Mouse (Mus musculus): Measurements from ENCODE around the gene Ramp1. TPM values are rescaled to one million over a fixed set of nuclear protein-coding genes. Genes with fewer than 3 reads are reported as not detected.

Ramp1 gene
- polyA plus RNA-seq, 1 experiment from 2014 or later, result 0.10 TPM

GRCm38 (mm10) chr1:91220322-91220672, 40.7 kb downstream of the Ramp1 start:
- 88% methylated on average over 3 of the region's 3 CpGs for WGBS
- H3K4me3 ChIP-seq, result no peak overlapping the region
- no peak for DNase-seq (ENCODE audit: extremely low spot score, low spot score)
- H3K9me3 ChIP-seq, result no peaks in the 10 kb centered on the region
- H3K36me3 ChIP-seq (replicated peaks), result no peaks in the 10 kb centered on the region
- H3K4me1 ChIP-seq, result no peaks in the 10 kb centered on the region
- no peak overlapping the region for H3K27ac ChIP-seq
- no peaks in the 10 kb centered on the region for H3K27me3 ChIP-seq (ENCODE audit: poor library complexity, severe bottlenecking)

- H3K9me3 ChIP-seq, result no peaks in the 10 kb centered on the region
Observed at GRCm38 (mm10) chr1:91226562-91226961, 46.9 kb downstream of the Ramp1 start.

GRCm38 (mm10) chr1:91227381-91228054, 47.9 kb downstream of the Ramp1 start:
- H3K4me1 ChIP-seq, result peaks cover 14% of the 10 kb centered on the region
- no peak for DNase-seq (ENCODE audit: extremely low spot score, low spot score)
- no peak overlapping the region for H3K4me3 ChIP-seq
- H3K9me3 ChIP-seq, result no peaks in the 10 kb centered on the region
- H3K36me3 ChIP-seq (replicated peaks), result no peaks in the 10 kb centered on the region
- WGBS, result 72% methylated on average over 15 of the region's 15 CpGs
- no peak overlapping the region for H3K27ac ChIP-seq
- H3K27me3 ChIP-seq (ENCODE audit: poor library complexity, severe bottlenecking), result no peaks in the 10 kb centered on the region

More at GRCm38 (mm10) chr1:91226562-91226961, 46.9 kb downstream of the Ramp1 start:
- Histone ChIP-seq H3K36me3 (replicated peaks) (no peaks in the 10 kb centered on the region), H3K27me3 (ENCODE audit: poor library complexity, severe bottlenecking) (no peaks in the 10 kb centered on the region), H3K4me1 (peaks cover 14% of the 10 kb centered on the region), H3K27ac (0 out of 2 replicates have a peak overlapping the region, but pooled peaks have one; percentile 15), H3K4me3 (no peak overlapping the region)
- WGBS, result 77% methylated on average over 4 of the region's 4 CpGs
- DNase-seq (ENCODE audit: extremely low spot score, low spot score), result no peak

- H3K27me3 ChIP-seq (ENCODE audit: poor library complexity, severe bottlenecking), result no peaks in the 10 kb centered on the region
- WGBS, result 73% methylated on average over 6 of the region's 6 CpGs
- H3K9me3 ChIP-seq, result no peaks in the 10 kb centered on the region
Observed at GRCm38 (mm10) chr1:91231142-91231541, 51.5 kb downstream of the Ramp1 start.

GRCm38 (mm10) chr1:91231896-91232295, 52.3 kb downstream of the Ramp1 start:
- no peak overlapping the region for H3K27ac ChIP-seq
- peaks cover 14% of the 10 kb centered on the region for H3K4me1 ChIP-seq
- H3K36me3 ChIP-seq (replicated peaks), result no peaks in the 10 kb centered on the region
- 67% methylated on average over 5 of the region's 5 CpGs for WGBS
- no peaks in the 10 kb centered on the region for H3K9me3 ChIP-seq
- H3K27me3 ChIP-seq (ENCODE audit: poor library complexity, severe bottlenecking), result no peaks in the 10 kb centered on the region
- H3K4me3 ChIP-seq, result no peak overlapping the region
- DNase-seq (ENCODE audit: extremely low spot score, low spot score), result no peak

More at GRCm38 (mm10) chr1:91231142-91231541, 51.5 kb downstream of the Ramp1 start:
- Histone ChIP-seq H3K36me3 (replicated peaks) (no peaks in the 10 kb centered on the region), H3K4me3 (no peak overlapping the region), H3K4me1 (peaks cover 14% of the 10 kb centered on the region), H3K27ac (no peak overlapping the region)
- DNase-seq (ENCODE audit: extremely low spot score, low spot score), result no peak

GRCm38 (mm10) chr1:91235395-91235794, 55.8 kb downstream of the Ramp1 start:
- Histone ChIP-seq H3K27me3 (ENCODE audit: poor library complexity, severe bottlenecking) (no peaks in the 10 kb centered on the region), H3K4me3 (no peak overlapping the region), H3K27ac (no peak overlapping the region), H3K36me3 (replicated peaks) (no peaks in the 10 kb centered on the region), H3K4me1 (no peaks in the 10 kb centered on the region), H3K9me3 (no peaks in the 10 kb centered on the region)
- no peak for DNase-seq (ENCODE audit: extremely low spot score, low spot score)
- WGBS, result 87% methylated on average over 5 of the region's 5 CpGs

DNA sequence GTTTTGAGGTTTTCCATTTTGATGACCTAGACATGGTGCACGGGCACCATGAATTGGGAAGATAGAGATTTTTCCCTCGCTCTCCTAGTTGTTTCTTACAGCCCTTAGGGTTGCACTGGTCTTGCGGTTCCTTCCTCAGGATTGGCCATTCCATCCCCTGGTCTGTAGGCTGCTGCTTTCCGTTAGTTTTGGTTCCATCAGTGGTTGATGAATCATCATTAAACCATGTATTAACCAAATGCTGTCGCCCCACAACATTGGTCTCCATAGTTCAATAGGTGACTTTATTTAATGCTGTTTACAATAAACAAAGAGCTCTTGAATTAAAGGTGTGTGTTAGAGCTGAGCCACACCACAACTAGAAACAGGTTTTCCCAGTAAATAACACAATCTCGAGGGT, 58.1 kb downstream of the Ramp1 start:
- no peak overlapping the region for H3K4me3 ChIP-seq
- H3K27ac ChIP-seq, result no peak overlapping the region
- WGBS, result 83% methylated on average over 6 of the region's 6 CpGs
- no peak for DNase-seq (ENCODE audit: extremely low spot score, low spot score)
- H3K9me3 ChIP-seq, result no peaks in the 10 kb centered on the region
- no peaks in the 10 kb centered on the region for H3K27me3 ChIP-seq (ENCODE audit: poor library complexity, severe bottlenecking)
- H3K4me1 ChIP-seq, result no peaks in the 10 kb centered on the region
- no peaks in the 10 kb centered on the region for H3K36me3 ChIP-seq (replicated peaks)

DNA sequence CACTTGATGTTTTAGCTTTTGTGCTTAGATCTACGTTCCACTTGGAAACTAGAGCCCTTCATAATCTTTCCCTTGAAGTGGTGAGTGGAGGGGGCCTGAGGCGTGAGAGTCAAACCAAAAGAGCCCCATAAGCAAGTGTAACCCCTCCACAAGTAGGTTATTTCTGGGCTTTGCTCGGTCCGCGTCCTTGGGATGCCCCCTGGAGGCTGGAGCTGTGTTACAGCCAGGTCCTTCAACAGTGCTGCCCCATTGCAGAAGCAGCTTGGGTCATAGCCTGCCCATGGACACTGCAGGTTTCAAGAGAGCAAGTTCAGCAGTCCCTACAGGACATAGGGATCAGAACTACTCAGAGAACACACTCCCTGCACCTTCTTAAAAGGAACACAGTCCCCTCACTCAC, 59.5 kb downstream of the Ramp1 start:
- Histone ChIP-seq H3K27me3 (ENCODE audit: poor library complexity, severe bottlenecking) (no peaks in the 10 kb centered on the region), H3K4me3 (no peak overlapping the region), H3K27ac (no peak overlapping the region), H3K4me1 (no peaks in the 10 kb centered on the region), H3K36me3 (replicated peaks) (no peaks in the 10 kb centered on the region), H3K9me3 (no peaks in the 10 kb centered on the region)
- DNase-seq (ENCODE audit: extremely low spot score, low spot score), result peak; percentile 31
- 26% methylated on average over 5 of the region's 5 CpGs for WGBS

DNA sequence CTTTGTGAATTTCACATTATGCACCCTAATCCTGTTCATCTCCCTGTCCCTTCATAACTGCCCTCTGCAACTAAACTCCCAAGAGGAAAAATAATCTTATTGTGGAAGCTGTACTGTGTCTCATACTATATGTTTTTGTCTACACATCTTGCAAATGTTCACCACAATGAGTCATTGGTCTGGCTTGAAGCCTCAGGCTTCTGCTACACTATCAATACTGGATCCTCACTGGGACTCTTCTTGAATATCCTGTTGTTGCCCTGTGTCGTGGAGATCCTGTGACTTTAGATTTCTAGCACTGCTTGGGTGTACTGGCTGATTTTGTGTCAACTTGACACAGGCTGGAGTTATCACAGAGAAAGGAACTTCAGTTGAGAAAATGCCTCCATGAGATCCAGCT, 60.2 kb downstream of the Ramp1 start:
- no peaks in the 10 kb centered on the region for H3K9me3 ChIP-seq
- 87% methylated on average over 1 of the region's 1 CpGs for WGBS
- H3K36me3 ChIP-seq (replicated peaks), result no peaks in the 10 kb centered on the region
- no peak overlapping the region for H3K27ac ChIP-seq
- no peak overlapping the region for H3K4me3 ChIP-seq
- H3K27me3 ChIP-seq (ENCODE audit: poor library complexity, severe bottlenecking), result no peaks in the 10 kb centered on the region
- DNase-seq (ENCODE audit: extremely low spot score, low spot score), result no peak
- H3K4me1 ChIP-seq, result no peaks in the 10 kb centered on the region

DNA sequence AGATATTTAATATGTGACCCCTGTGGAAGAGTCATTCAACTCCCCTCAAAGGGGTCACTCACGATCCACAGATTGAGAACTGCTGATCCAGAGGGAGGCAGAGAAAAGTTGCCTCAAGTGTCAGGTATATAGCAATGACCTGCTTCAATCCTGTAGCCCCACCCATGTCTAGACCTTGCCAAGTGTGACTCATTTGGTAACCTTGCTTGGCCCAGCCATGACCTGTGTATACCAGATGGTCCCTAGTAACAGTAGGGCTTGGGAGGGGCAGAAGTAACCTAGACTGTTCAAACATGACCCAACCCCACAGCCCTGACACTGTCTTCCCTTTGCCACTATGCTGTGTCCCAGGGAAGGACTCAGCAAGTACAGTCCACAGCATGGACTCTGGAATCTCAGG, 61.1 kb downstream of the Ramp1 start:
- H3K36me3 ChIP-seq (replicated peaks), result no peaks in the 10 kb centered on the region
- no peaks in the 10 kb centered on the region for H3K9me3 ChIP-seq
- no peaks in the 10 kb centered on the region for H3K4me1 ChIP-seq
- H3K27me3 ChIP-seq (ENCODE audit: poor library complexity, severe bottlenecking), result no peaks in the 10 kb centered on the region
- H3K4me3 ChIP-seq, result no peak overlapping the region
- 82% methylated on average over 1 of the region's 1 CpGs for WGBS
- no peak for DNase-seq (ENCODE audit: extremely low spot score, low spot score)
- no peak overlapping the region for H3K27ac ChIP-seq

DNA sequence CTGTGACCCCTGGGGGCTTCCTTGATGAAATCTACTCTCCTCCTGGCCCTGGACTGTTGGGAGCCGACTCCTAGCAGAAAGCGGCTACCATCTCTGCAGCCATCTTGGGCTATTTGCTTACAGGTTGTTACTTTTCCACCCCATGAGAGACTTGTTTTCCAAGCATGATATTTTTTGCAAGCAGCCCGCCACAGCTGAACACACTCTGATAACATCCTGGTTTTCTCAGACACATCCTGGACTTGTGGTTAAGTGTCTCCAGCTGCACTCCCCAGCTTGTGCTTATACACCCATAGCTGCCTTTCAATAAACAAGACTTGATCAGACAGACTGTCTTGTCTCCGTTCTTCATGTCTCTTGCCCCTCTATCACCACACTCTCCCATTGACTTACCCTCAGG, 61.6 kb downstream of the Ramp1 start:
- Histone ChIP-seq H3K36me3 (replicated peaks) (no peaks in the 10 kb centered on the region), H3K4me3 (no peak overlapping the region), H3K27ac (no peak overlapping the region), H3K4me1 (no peaks in the 10 kb centered on the region), H3K27me3 (ENCODE audit: poor library complexity, severe bottlenecking) (no peaks in the 10 kb centered on the region), H3K9me3 (no peaks in the 10 kb centered on the region)
- DNase-seq (ENCODE audit: extremely low spot score, low spot score), result no peak
- WGBS, result 80% methylated on average over 4 of the region's 4 CpGs

GRCm38 (mm10) chr1:91248242-91248641, 68.6 kb downstream of the Ramp1 start:
- Histone ChIP-seq H3K36me3 (replicated peaks) (no peaks in the 10 kb centered on the region), H3K4me1 (peaks cover 32% of the 10 kb centered on the region), H3K9me3 (no peaks in the 10 kb centered on the region), H3K4me3 (no peak overlapping the region), H3K27me3 (ENCODE audit: poor library complexity, severe bottlenecking) (no peaks in the 10 kb centered on the region), H3K27ac (no peak overlapping the region)
- DNase-seq (ENCODE audit: extremely low spot score, low spot score), result no peak
- 95% methylated on average over 5 of the region's 5 CpGs for WGBS

GRCm38 (mm10) chr1:91248970-91249369, 69.3 kb downstream of the Ramp1 start:
- no peaks in the 10 kb centered on the region for H3K27me3 ChIP-seq (ENCODE audit: poor library complexity, severe bottlenecking)
- no peak for DNase-seq (ENCODE audit: extremely low spot score, low spot score)
- H3K4me3 ChIP-seq, result peak overlapping the region; percentile 100
- H3K4me1 ChIP-seq, result peaks cover 32% of the 10 kb centered on the region
- no peaks in the 10 kb centered on the region; the same call in 1 of the 2 replicates for H3K36me3 ChIP-seq (replicated peaks)
- WGBS, result 51% methylated on average over 4 of the region's 4 CpGs
- H3K9me3 ChIP-seq, result no peaks in the 10 kb centered on the region
- peak overlapping the region; percentile 93 for H3K27ac ChIP-seq

Data from forebrain, embryonic 10.5 days (tissue).